ENCODE assay signal across 9 mouse cellular contexts in the genomic region with DNA sequence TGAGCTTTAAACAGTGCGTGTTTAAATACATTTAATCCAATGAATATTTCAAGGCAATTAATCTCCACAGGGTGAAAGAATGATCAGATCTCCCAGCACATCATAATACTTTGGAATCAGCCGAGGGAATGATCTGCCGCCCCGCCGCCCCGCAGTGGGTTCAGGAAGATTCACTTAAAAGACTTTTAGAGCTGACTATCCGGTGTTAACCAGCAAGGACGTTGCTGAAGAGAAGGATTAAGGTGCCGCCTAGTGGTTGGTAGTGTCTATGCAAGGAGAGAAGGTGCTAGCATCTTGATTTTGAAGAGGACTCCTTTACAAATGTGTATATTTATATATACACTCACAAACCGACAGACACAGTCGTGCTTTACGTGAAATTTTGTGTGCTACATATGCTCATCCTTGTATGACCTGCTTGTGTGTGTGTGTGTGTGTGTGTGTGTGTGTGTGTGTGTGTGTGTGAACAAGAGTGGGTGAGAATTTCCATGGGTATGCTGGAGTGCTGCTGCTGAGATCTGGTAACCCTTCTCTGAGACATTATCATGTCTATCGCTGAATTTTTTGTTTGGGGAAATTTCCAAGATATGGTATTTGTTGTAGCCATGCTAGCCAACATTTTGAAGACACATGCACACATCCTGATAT. TPM values are rescaled to one million over a fixed set of nuclear protein-coding genes. Genes with fewer than 3 reads are reported as not detected.
DNase-seq lines count a peak whose midpoint lies in the region; ATAC-seq and TF ChIP-seq lines count a peak whose summit lies in the region.
"Had no signal": no experiment of that assay in that cellular context is flagged by ENCODE, and none has a peak within 500 bp of the region (broad histone marks: within the 10 kb centered on the region; RNA-seq: fewer than 3 reads in every experiment).

No protein-coding gene starts in this region.

- no peaks in the 10 kb centered on the region for H3K4me1 ChIP-seq in ES-Bruce4 (ENCODE audit: control insufficient read depth, insufficient read depth, low read length)
- no peaks in the 10 kb centered on the region for H3K4me1 ChIP-seq in forebrain, embryonic 14.5 days (ENCODE audit: control insufficient read depth, insufficient read depth, low read length)
- H3K4me1 ChIP-seq in liver, embryonic 15.5 days (replicated peaks), result peaks cover 4% of the 10 kb centered on the region; the same call in 1 of the 2 replicates
- H3K4me1 ChIP-seq in neural tube, embryonic 14.5 days (ENCODE audit: control insufficient read depth, insufficient read depth, low read length), result no peaks in the 10 kb centered on the region

- no peak overlapping the region for H3K27ac ChIP-seq in ES-Bruce4 (ENCODE audit: insufficient read depth, low read length)
- no peak overlapping the region for H3K27ac ChIP-seq in forebrain, embryonic 14.5 days (ENCODE audit: low read depth, low read length)
- no peak overlapping the region for H3K27ac ChIP-seq in liver, embryonic 15.5 days (replicated peaks)
- H3K27ac ChIP-seq in neural tube, embryonic 14.5 days (ENCODE audit: low read depth, low read length), result no peak overlapping the region
- H3K27ac ChIP-seq: macrophage had no signal

- intact Hi-C loops in heart, postnatal 14 days (cut with DNase I), result loop anchor here (1.0 to 2.0 kb wide), 3 partner anchors 97 to 130 kb away; no protein-coding TSS in a partner anchor

- peak; percentile 79 for ATAC-seq in forebrain, embryonic 14.5 days
- no peak for ATAC-seq in liver, embryonic 15.5 days (ENCODE audit: insufficient read depth)
- peak; percentile 81 for ATAC-seq in neural tube, embryonic 14.5 days (ENCODE audit: low read depth)

- DNase-seq in c-Kit-positive CD71-positive TER-119-positive erythroid progenitor cells, embryonic 14.5 days (ENCODE audit: low spot score), result peak; percentile 45
- DNase-seq in forebrain, embryonic 14.5 days (ENCODE audit: low spot score), result peak; percentile 94
- DNase-seq in heart, postnatal 14 days, result peak; percentile 59 to 78
- peak; percentile 35 for DNase-seq in large intestine, adult 2 months (ENCODE audit: low read depth, low spot score)
- DNase-seq in thymus, postnatal 0 days (ENCODE audit: low spot score), result peak; percentile 67

- TF ChIP-seq POLR2A in ES-Bruce4 (IDR thresholded peaks at IDR 0.05; ENCODE audit: insufficient read depth, low read length), result no peak

- H3K9ac ChIP-seq in ES-Bruce4 (ENCODE audit: low read depth, poor library complexity, severe bottlenecking), result no peak overlapping the region
- no peak overlapping the region for H3K9ac ChIP-seq in forebrain, embryonic 14.5 days (ENCODE audit: low read length)
- no peak overlapping the region for H3K9ac ChIP-seq in liver, embryonic 15.5 days
- H3K9ac ChIP-seq in neural tube, embryonic 14.5 days (replicated peaks; ENCODE audit: low read depth, low read length), result no peak overlapping the region

- TF ChIP-seq CTCF in ES-Bruce4 (IDR thresholded peaks at IDR 0.05; ENCODE audit: low read depth, low read length), result peak; percentile 7

- H3K27me3 ChIP-seq in ES-Bruce4 (ENCODE audit: control insufficient read depth, insufficient read depth, low read length, poor library complexity, severe bottlenecking), result no peaks in the 10 kb centered on the region
- H3K27me3 ChIP-seq in forebrain, embryonic 14.5 days (replicated peaks; ENCODE audit: control insufficient read depth, insufficient read depth, low read length), result no peaks in the 10 kb centered on the region
- no peaks in the 10 kb centered on the region for H3K27me3 ChIP-seq in liver, embryonic 15.5 days
- H3K27me3 ChIP-seq in neural tube, embryonic 14.5 days (ENCODE audit: control insufficient read depth, insufficient read depth, low read length), result no peaks in the 10 kb centered on the region

- no peaks in the 10 kb centered on the region for H3K36me3 ChIP-seq in ES-Bruce4 (ENCODE audit: control insufficient read depth, insufficient read depth, low read length, poor library complexity, severe bottlenecking)
- H3K36me3 ChIP-seq in forebrain, embryonic 14.5 days (ENCODE audit: control insufficient read depth, insufficient read depth, low read length), result no peaks in the 10 kb centered on the region
- H3K36me3 ChIP-seq in liver, embryonic 15.5 days (replicated peaks), result no peaks in the 10 kb centered on the region
- H3K36me3 ChIP-seq in neural tube, embryonic 14.5 days (ENCODE audit: control insufficient read depth, insufficient read depth, low read length), result no peaks in the 10 kb centered on the region

- H3K4me2 ChIP-seq in forebrain, embryonic 14.5 days (ENCODE audit: low read length), result peak overlapping the region; percentile 10; the same call in 1 of the 2 replicates
- H3K4me2 ChIP-seq in liver, embryonic 15.5 days, result peak overlapping the region; percentile 13; the same call in 1 of the 2 replicates
- peak overlapping the region; percentile 29; the same call in 1 of the 2 replicates for H3K4me2 ChIP-seq in neural tube, embryonic 14.5 days (ENCODE audit: low read depth, low read length)

- TF ChIP-seq EP300 in ES-Bruce4 (IDR thresholded peaks at IDR 0.05; ENCODE audit: insufficient read depth, low read depth, low read length), result no peak

- H3K9me3 ChIP-seq in ES-Bruce4 (replicated peaks; ENCODE audit: control insufficient read depth, insufficient read depth, low read length, poor library complexity, severe bottlenecking), result no peaks in the 10 kb centered on the region
- 0 out of 2 replicates have a peak, but pooled peaks cover 2% of the 10 kb centered on the region for H3K9me3 ChIP-seq in forebrain, embryonic 14.5 days (replicated peaks; ENCODE audit: control insufficient read depth, low read length)
- H3K9me3 ChIP-seq in liver, embryonic 15.5 days (replicated peaks), result no peaks in the 10 kb centered on the region
- H3K9me3 ChIP-seq in neural tube, embryonic 14.5 days (ENCODE audit: control insufficient read depth, low read length), result no peaks in the 10 kb centered on the region

- WGBS in forebrain, embryonic 14.5 days, result 6% methylated on average over 13 of the region's 13 CpGs
- 4% methylated on average over 13 of the region's 13 CpGs for WGBS in large intestine, adult 2 months
- WGBS in liver, embryonic 15.5 days (ENCODE audit: insufficient replicate concordance), result 7% methylated on average over 13 of the region's 13 CpGs
- 5% methylated on average over 13 of the region's 13 CpGs for WGBS in neural tube, embryonic 14.5 days

- H3K4me3 ChIP-seq in ES-Bruce4 (ENCODE audit: low read depth, low read length), result no peak overlapping the region
- H3K4me3 ChIP-seq in forebrain, embryonic 14.5 days (ENCODE audit: low read depth, low read length), result no peak overlapping the region
- no peak overlapping the region for H3K4me3 ChIP-seq in liver, embryonic 15.5 days (replicated peaks)
- no peak overlapping the region for H3K4me3 ChIP-seq in neural tube, embryonic 14.5 days (ENCODE audit: low read depth, low read length)

RNA-seq across cellular contexts. Expression of gene Copb2, which starts 24.7 kb away (rescaled TPM):
- polyA plus RNA-seq in ES-Bruce4 (2011; ENCODE audit: insufficient read depth, insufficient read length, low read depth, missing spikeins), result 140 and 146 TPM in 2 replicates
- polyA plus RNA-seq in forebrain, embryonic 14.5 days (2014; fragmentation: Nextera tagmentation; extraction: Ambion mirVana), result 150 and 151 TPM in 2 replicates
- total RNA-seq in heart, postnatal 14 days (2021), result 10 to 100 TPM; 91.7 to 98.2 TPM
- polyA plus RNA-seq in large intestine, adult 2 months (2012; rRNA removed), result 47.3 and 72.1 TPM in 2 replicates
- polyA plus RNA-seq in liver, embryonic 15.5 days (2015; fragmentation: Nextera tagmentation; extraction: Ambion mirVana), result 67.0 and 67.7 TPM in 2 replicates
- 119 and 154 TPM in 2 replicates for polyA plus RNA-seq in neural tube, embryonic 14.5 days (2014; fragmentation: Nextera tagmentation; extraction: Ambion mirVana)
- 103 and 110 TPM in 2 replicates for polyA plus RNA-seq in thymus, postnatal 0 days (2015; fragmentation: Nextera tagmentation; extraction: Ambion mirVana)

RNA-seq across cellular contexts. Expression of gene Rbp2, which starts 52.9 kb away (rescaled TPM):
- polyA plus RNA-seq in ES-Bruce4 (2011; ENCODE audit: insufficient read depth, insufficient read length, low read depth, missing spikeins), result not detected in 2 replicates
- 0.37 and 0.47 TPM in 2 replicates for polyA plus RNA-seq in forebrain, embryonic 14.5 days (2014; fragmentation: Nextera tagmentation; extraction: Ambion mirVana)
- total RNA-seq in heart, postnatal 14 days (2021), result not detected
- polyA plus RNA-seq in large intestine, adult 2 months (2012; rRNA removed), result 69.0 and 485 TPM in 2 replicates
- 14.6 and 36.4 TPM in 2 replicates for polyA plus RNA-seq in liver, embryonic 15.5 days (2015; fragmentation: Nextera tagmentation; extraction: Ambion mirVana)
- 1.4 and 1.9 TPM in 2 replicates for polyA plus RNA-seq in neural tube, embryonic 14.5 days (2014; fragmentation: Nextera tagmentation; extraction: Ambion mirVana)
- polyA plus RNA-seq in thymus, postnatal 0 days (2015; fragmentation: Nextera tagmentation; extraction: Ambion mirVana), result 0.17 and 1.7 TPM in 2 replicates
- polyA plus RNA-seq: macrophage had no signal

Comparison
In these comparisons a context has a peak if more than half of its experiments do, and no peak if none do; other contexts are left out.
1. DNase-seq: peak in every context shown above with its lines; median percentile 94 in forebrain, embryonic 14.5 days; 68 in heart, postnatal 14 days; 67 in thymus, postnatal 0 days; 45 in c-Kit-positive CD71-positive TER-119-positive erythroid progenitor cells, embryonic 14.5 days; 35 in large intestine, adult 2 months.